Mouse (Mus musculus): ENCODE measurements at regions not wholly inside any gene's neighbourhood (a gene's known extent, or its start where the extent isn't known, plus 50 kb on each side); places are given as distances from the start of the nearest gene placed in this dataset.

DNA sequence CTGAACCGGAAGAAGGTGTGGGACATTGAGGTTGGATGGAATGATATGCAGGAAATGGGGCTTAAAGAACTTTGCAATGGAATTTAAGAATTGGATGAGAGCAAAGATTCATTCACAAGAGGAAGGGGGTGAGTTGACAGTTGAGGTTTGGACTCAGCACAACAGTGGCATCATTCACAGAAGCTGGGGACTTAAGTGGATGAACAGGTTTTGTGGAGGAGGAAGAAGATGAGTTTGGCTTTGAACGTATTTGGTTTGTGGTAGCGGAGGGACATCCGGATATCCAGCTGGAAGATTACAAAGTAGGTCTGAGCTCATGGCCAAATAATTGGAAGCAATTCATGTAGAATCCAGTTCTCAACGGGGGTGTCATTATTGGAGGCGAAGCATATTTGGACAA lies 121.3 kb downstream of the Dusp6 start:
- H3K4me3 ChIP-seq (ENCODE audit: low read depth, low read length), result no peak overlapping the region
- TF ChIP-seq POLR2A (IDR thresholded peaks at IDR 0.05; ENCODE audit: low read depth, low read length), result no peak
- TF ChIP-seq CTCF (IDR thresholded peaks at IDR 0.05; ENCODE audit: extremely low read depth, insufficient read length, insufficient replicate concordance, low read depth, low read length), result no peak
- WGBS, result 69% methylated on average over 6 of the region's 6 CpGs
- no peaks in the 10 kb centered on the region for H3K27me3 ChIP-seq (ENCODE audit: control insufficient read depth, insufficient read depth, low read length)
- no peaks in the 10 kb centered on the region for H3K36me3 ChIP-seq (ENCODE audit: control insufficient read depth, insufficient read depth, low read length)
- no peaks in the 10 kb centered on the region for H3K4me1 ChIP-seq (ENCODE audit: control insufficient read depth, insufficient read depth, insufficient read length, low read length)
- no peak overlapping the region for H3K27ac ChIP-seq (ENCODE audit: insufficient read depth, low read depth, low read length)

- H3K4me3 ChIP-seq (ENCODE audit: low read depth, low read length), result no peak overlapping the region
- TF ChIP-seq POLR2A (IDR thresholded peaks at IDR 0.05; ENCODE audit: low read depth, low read length) (no peak), CTCF (IDR thresholded peaks at IDR 0.05; ENCODE audit: extremely low read depth, insufficient read length, insufficient replicate concordance, low read depth, low read length) (no peak)
- no peaks in the 10 kb centered on the region for H3K27me3 ChIP-seq (ENCODE audit: control insufficient read depth, insufficient read depth, low read length)
- H3K27ac ChIP-seq (ENCODE audit: insufficient read depth, low read depth, low read length), result no peak overlapping the region
- no peaks in the 10 kb centered on the region for H3K36me3 ChIP-seq (ENCODE audit: control insufficient read depth, insufficient read depth, low read length)
- H3K4me1 ChIP-seq (ENCODE audit: control insufficient read depth, insufficient read depth, insufficient read length, low read length), result no peaks in the 10 kb centered on the region
- WGBS, result 61% methylated on average over 4 of the region's 4 CpGs
Observed at GRCm38 (mm10) chr10:99384851-99385250, 121.8 kb downstream of the Dusp6 start.

DNA sequence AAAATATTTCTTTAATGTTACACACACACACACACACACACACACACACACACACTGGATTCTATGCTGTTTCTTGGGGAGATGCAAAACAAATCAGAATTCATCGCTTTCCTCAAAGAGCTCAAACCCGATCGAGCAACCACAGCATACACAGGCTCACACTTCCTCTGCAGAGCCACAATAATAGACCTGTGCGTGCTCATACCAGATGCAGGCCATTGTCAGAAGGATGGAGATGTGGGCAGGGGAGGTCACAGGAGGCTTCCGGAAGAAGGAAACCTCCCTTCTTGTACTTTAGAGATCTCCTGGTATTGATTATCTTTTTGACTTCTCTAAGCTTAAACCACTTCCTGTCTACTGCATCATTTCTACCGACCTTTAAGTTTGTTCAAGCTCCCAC lies 122.8 kb downstream of the Dusp6 start:
- no peaks in the 10 kb centered on the region for H3K27me3 ChIP-seq (ENCODE audit: control insufficient read depth, insufficient read depth, low read length)
- no peaks in the 10 kb centered on the region for H3K4me1 ChIP-seq (ENCODE audit: control insufficient read depth, insufficient read depth, insufficient read length, low read length)
- 85% methylated on average over 6 of the region's 6 CpGs for WGBS
- no peak for TF ChIP-seq POLR2A (IDR thresholded peaks at IDR 0.05; ENCODE audit: low read depth, low read length)
- no peak for TF ChIP-seq CTCF (IDR thresholded peaks at IDR 0.05; ENCODE audit: extremely low read depth, insufficient read length, insufficient replicate concordance, low read depth, low read length)
- no peak overlapping the region for H3K4me3 ChIP-seq (ENCODE audit: low read depth, low read length)
- H3K27ac ChIP-seq (ENCODE audit: insufficient read depth, low read depth, low read length), result no peak overlapping the region
- no peaks in the 10 kb centered on the region for H3K36me3 ChIP-seq (ENCODE audit: control insufficient read depth, insufficient read depth, low read length)

GRCm38 (mm10) chr10:99388526-99388925 lies 125.5 kb downstream of the Dusp6 start:
- Histone ChIP-seq H3K27me3 (ENCODE audit: control insufficient read depth, insufficient read depth, low read length) (no peaks in the 10 kb centered on the region), H3K4me3 (ENCODE audit: low read depth, low read length) (no peak overlapping the region), H3K4me1 (ENCODE audit: control insufficient read depth, insufficient read depth, insufficient read length, low read length) (no peaks in the 10 kb centered on the region), H3K27ac (ENCODE audit: insufficient read depth, low read depth, low read length) (no peak overlapping the region), H3K36me3 (ENCODE audit: control insufficient read depth, insufficient read depth, low read length) (no peaks in the 10 kb centered on the region)
- 71% methylated on average over 7 of the region's 7 CpGs for WGBS
- TF ChIP-seq CTCF (IDR thresholded peaks at IDR 0.05; ENCODE audit: extremely low read depth, insufficient read length, insufficient replicate concordance, low read depth, low read length), result no peak
- no peak for TF ChIP-seq POLR2A (IDR thresholded peaks at IDR 0.05; ENCODE audit: low read depth, low read length)

- Histone ChIP-seq H3K27me3 (ENCODE audit: control insufficient read depth, insufficient read depth, low read length) (no peaks in the 10 kb centered on the region), H3K27ac (ENCODE audit: insufficient read depth, low read depth, low read length) (no peak overlapping the region), H3K4me3 (ENCODE audit: low read depth, low read length) (no peak overlapping the region), H3K4me1 (ENCODE audit: control insufficient read depth, insufficient read depth, insufficient read length, low read length) (no peaks in the 10 kb centered on the region), H3K36me3 (ENCODE audit: control insufficient read depth, insufficient read depth, low read length) (no peaks in the 10 kb centered on the region)
- WGBS, result 94% methylated on average over 8 of the region's 8 CpGs
- TF ChIP-seq CTCF (IDR thresholded peaks at IDR 0.05; ENCODE audit: extremely low read depth, insufficient read length, insufficient replicate concordance, low read depth, low read length) (no peak), POLR2A (IDR thresholded peaks at IDR 0.05; ENCODE audit: low read depth, low read length) (no peak)
Observed at GRCm38 (mm10) chr10:99388986-99389385, 126.0 kb downstream of the Dusp6 start.

- H3K4me1 ChIP-seq (ENCODE audit: control insufficient read depth, insufficient read depth, insufficient read length, low read length), result no peaks in the 10 kb centered on the region
- WGBS, result 81% methylated on average over 7 of the region's 7 CpGs
- H3K36me3 ChIP-seq (ENCODE audit: control insufficient read depth, insufficient read depth, low read length), result no peaks in the 10 kb centered on the region
- TF ChIP-seq POLR2A (IDR thresholded peaks at IDR 0.05; ENCODE audit: low read depth, low read length) (no peak), CTCF (IDR thresholded peaks at IDR 0.05; ENCODE audit: extremely low read depth, insufficient read length, insufficient replicate concordance, low read depth, low read length) (no peak)
- no peak overlapping the region for H3K27ac ChIP-seq (ENCODE audit: insufficient read depth, low read depth, low read length)
- no peak overlapping the region for H3K4me3 ChIP-seq (ENCODE audit: low read depth, low read length)
- H3K27me3 ChIP-seq (ENCODE audit: control insufficient read depth, insufficient read depth, low read length), result no peaks in the 10 kb centered on the region
Observed at GRCm38 (mm10) chr10:99390609-99391183, 127.7 kb downstream of the Dusp6 start.

GRCm38 (mm10) chr10:99391725-99392124 lies 128.7 kb downstream of the Dusp6 start:
- Histone ChIP-seq H3K27ac (ENCODE audit: insufficient read depth, low read depth, low read length) (no peak overlapping the region), H3K36me3 (ENCODE audit: control insufficient read depth, insufficient read depth, low read length) (no peaks in the 10 kb centered on the region), H3K27me3 (ENCODE audit: control insufficient read depth, insufficient read depth, low read length) (no peaks in the 10 kb centered on the region), H3K4me3 (ENCODE audit: low read depth, low read length) (no peak overlapping the region), H3K4me1 (ENCODE audit: control insufficient read depth, insufficient read depth, insufficient read length, low read length) (no peaks in the 10 kb centered on the region)
- 85% methylated on average over 6 of the region's 6 CpGs for WGBS
- TF ChIP-seq CTCF (IDR thresholded peaks at IDR 0.05; ENCODE audit: extremely low read depth, insufficient read length, insufficient replicate concordance, low read depth, low read length) (no peak), POLR2A (IDR thresholded peaks at IDR 0.05; ENCODE audit: low read depth, low read length) (no peak)

Measured in small intestine, adult 2 months (tissue).